Comparison of ENCODE assay signal across 19 mouse cellular contexts in genomic region chr2:19099384-19099783, GRCm38 (mm10).
"Had no signal": no experiment of that assay in that cellular context is flagged by ENCODE, and none has a peak within 500 bp of the region (broad histone marks: within the 10 kb centered on the region; RNA-seq: fewer than 3 reads in every experiment).

No protein-coding gene starts in this region.

- H3K27me3 ChIP-seq: midbrain, embryonic 12.5 days; neural tube, embryonic 13.5 days; neural tube, embryonic 15.5 days had no signal

- H3K36me3 ChIP-seq: midbrain, embryonic 10.5 days; midbrain, embryonic 12.5 days; neural tube, embryonic 13.5 days; neural tube, embryonic 15.5 days had no signal

- H3K4me1 ChIP-seq: midbrain, embryonic 10.5 days; midbrain, embryonic 12.5 days; neural tube, embryonic 13.5 days; neural tube, embryonic 15.5 days had no signal

- H3K4me3 ChIP-seq: midbrain, embryonic 10.5 days; midbrain, embryonic 12.5 days; myocyte; neural tube, embryonic 13.5 days; neural tube, embryonic 15.5 days had no signal

- H3K27ac ChIP-seq: midbrain, embryonic 10.5 days; midbrain, embryonic 12.5 days; neural tube, embryonic 13.5 days; neural tube, embryonic 15.5 days had no signal

- DNase-seq: lung, adult 18-20 months; lung, embryonic 14.5 days; lung, postnatal 10 days; lung, postnatal 4 days; midbrain, embryonic 14.5 days; retina, postnatal 1 day; right cerebral cortex, adult 18-20 months; right cerebral cortex, postnatal 25 days; right cerebral cortex, postnatal 4 days; spleen, adult 18-20 months; thymus, adult 18-20 months; thymus, postnatal 14 days; thymus, postnatal 36 days had no signal

- H3K9me3 ChIP-seq: midbrain, embryonic 10.5 days; midbrain, embryonic 12.5 days; neural tube, embryonic 13.5 days had no signal

- ATAC-seq: midbrain, embryonic 16.5 days had no signal

- H3K9ac ChIP-seq: lung, embryonic 14.5 days; midbrain, embryonic 12.5 days; neural tube, embryonic 13.5 days; neural tube, embryonic 15.5 days had no signal

- H3K4me2 ChIP-seq: lung, embryonic 14.5 days; midbrain, embryonic 12.5 days; neural tube, embryonic 13.5 days; neural tube, embryonic 15.5 days had no signal
